Mouse (Mus musculus) limb, embryonic 14.5 days (tissue): ENCODE data around the gene Panx3. TPM values are rescaled to one million over a fixed set of nuclear protein-coding genes. Genes with fewer than 3 reads are reported as not detected.

Experiments used
- ATAC-seq: fragments of 200-750 bp; cut with Nextera tagmentation; 2 replicates; pipeline ENCODE4 v1.8.0; 2017; ENCODE audit warnings: low read depth, moderate number of reproducible peaks, moderate TSS enrichment; ENCODE audit not compliant: low FRiP score
- DNase-seq: peaks from one replicate; pipeline ENCODE4 v3.0.0-alpha.2; 2015; ENCODE audit warnings: low spot score
- H3K27ac ChIP-seq: fragments of 300-500 bp; sonication (generic); replicated peaks from 2 replicates; pipeline ENCODE4 v1.5.1; 2014; ENCODE audit warnings: low read depth, mild to moderate bottlenecking, low read length, moderate library complexity, mixed read lengths
- H3K27me3 ChIP-seq: fragments of 300-500 bp; sonication (generic); 2 replicates; pipeline ENCODE4 v1.6.1; 2014; ENCODE audit warnings: low read length, mixed read lengths; ENCODE audit not compliant: control insufficient read depth, insufficient read depth
- H3K36me3 ChIP-seq: fragments of 300-500 bp; sonication (generic); 2 replicates; pipeline ENCODE4 v1.6.1; 2014; ENCODE audit warnings: mild to moderate bottlenecking, low read length, moderate library complexity, mixed read lengths; ENCODE audit not compliant: control insufficient read depth, insufficient read depth
- H3K4me1 ChIP-seq: fragments of 300-500 bp; sonication (generic); 2 replicates; pipeline ENCODE4 v1.6.1; 2014; ENCODE audit warnings: antibody characterized with exemption, low read length, mixed read lengths; ENCODE audit not compliant: control insufficient read depth, insufficient read depth
- H3K4me2 ChIP-seq: fragments of 300-500 bp; sonication (generic); replicated peaks from 2 replicates; pipeline ENCODE4 v1.6.1; 2014; ENCODE audit warnings: low read depth, mild to moderate bottlenecking, low read length, moderate library complexity; ENCODE audit not compliant: severe bottlenecking
- H3K4me3 ChIP-seq: fragments of 300-500 bp; sonication (generic); replicated peaks from 2 replicates; pipeline ENCODE4 v1.5.1; 2014; ENCODE audit warnings: low read length
- H3K9ac ChIP-seq: fragments of 300-500 bp; sonication (generic); 2 replicates; pipeline ENCODE4 v1.6.1; 2014; ENCODE audit warnings: mild to moderate bottlenecking, low read depth, low read length, moderate library complexity; ENCODE audit not compliant: severe bottlenecking
- H3K9me3 ChIP-seq: fragments of 300-500 bp; sonication (generic); 2 replicates; pipeline ENCODE4 v1.6.1; 2016; ENCODE audit warnings: low read length; ENCODE audit not compliant: control insufficient read depth
- POLR2A ChIP-seq: fragments of 200-500 bp; IDR thresholded peaks from 2 replicates; pipeline ENCODE4 v1.8.0; 2012; ENCODE audit warnings: inconsistent platforms, mild to moderate bottlenecking, moderate library complexity, borderline replicate concordance; ENCODE audit not compliant: insufficient read depth, insufficient read length; ENCODE audit errors: extremely low read depth
- WGBS: fragments of 180-500 bp; shearing (Covaris S2); extraction: QIAGEN DNeasy Blood & Tissue Kit; methylation state at CpG from one replicate; pipeline ENCODE4 v1.1.7; 2014; 5-methylcytosine and 5-hydroxymethylcytosine counted together
- polyA plus RNA-seq, 2 experiments: library from polyadenylated mRNA; depleted of rRNA in 1 of 2; stranded (reverse) in 1 of 2; unstranded in 1 of 2; fragments of >200 nt; fragmentation: Nextera tagmentation in 1 of 2; extraction: Ambion mirVana in 1 of 2; gene quantifications; 2 replicates each; pipeline versions ENCODE4 v1.2.1 to v1.2.3; 2012 to 2014

Gene Panx3
- polyA plus RNA-seq, 2 experiments: 15.9 to 37.4 TPM

DNA sequence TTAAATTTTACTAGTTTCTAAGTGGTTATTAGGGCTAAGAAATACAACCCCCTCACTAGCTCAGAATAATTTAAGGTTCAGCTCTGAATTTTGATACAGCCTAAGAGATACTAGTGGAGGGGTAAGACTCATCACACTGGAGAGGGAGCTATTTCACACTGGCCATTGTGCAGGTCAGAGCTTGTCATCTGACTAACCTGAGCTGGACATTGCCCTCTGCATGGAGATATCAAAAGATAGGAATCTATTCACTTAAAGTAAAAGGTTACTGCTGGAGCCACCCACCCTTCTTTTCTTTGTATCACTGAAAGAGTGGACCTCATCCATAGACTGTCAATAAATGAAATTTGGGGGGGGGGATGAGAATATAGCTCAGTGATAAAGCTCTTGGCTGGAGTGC is 54.7 kb downstream of the Panx3 start:
- no peaks in the 10 kb centered on the region for H3K9me3 ChIP-seq
- peak overlapping the region; percentile 68; the same call in 1 of the 2 replicates for H3K4me2 ChIP-seq
- H3K36me3 ChIP-seq: no peaks in the 10 kb centered on the region
- no peak for TF ChIP-seq POLR2A
- DNase-seq (no peak), ATAC-seq (no peak)
- peak overlapping the region; percentile 57; the same call in 1 of the 2 replicates for H3K4me3 ChIP-seq
- H3K27me3 ChIP-seq: no peaks in the 10 kb centered on the region
- no peak overlapping the region for H3K27ac ChIP-seq
- peak overlapping the region; percentile 58; the same call in 1 of the 2 replicates for H3K9ac ChIP-seq
- H3K4me1 ChIP-seq: peaks cover 10% of the 10 kb centered on the region

DNA sequence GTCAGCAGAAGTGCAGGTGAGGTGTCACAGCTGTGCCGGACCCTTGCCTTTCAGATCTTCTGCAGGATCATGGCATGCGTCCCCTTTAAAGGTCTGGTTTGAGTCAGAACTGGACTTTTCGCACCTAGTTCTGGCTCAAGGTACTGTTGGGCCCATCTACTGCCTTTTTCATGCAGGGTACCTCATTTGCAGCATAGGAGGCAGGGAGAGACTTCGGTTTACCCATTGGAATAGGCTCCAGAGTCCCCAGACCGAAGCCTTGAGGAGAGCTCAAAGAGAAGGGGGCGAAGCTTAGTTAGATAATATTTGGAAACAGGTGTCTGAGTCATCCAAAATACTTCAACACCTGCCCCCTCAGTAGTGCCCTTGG is 55.1 kb downstream of the Panx3 start:
- H3K9ac ChIP-seq: peak overlapping the region; percentile 58
- peak overlapping the region; percentile 57 for H3K4me3 ChIP-seq
- no peak for TF ChIP-seq POLR2A
- no peak overlapping the region for H3K27ac ChIP-seq
- ATAC-seq: no peak; the same call in 1 of the 2 replicates
- WGBS: 24% methylated on average over 6 of the region's 6 CpGs
- H3K36me3 ChIP-seq: no peaks in the 10 kb centered on the region
- H3K27me3 ChIP-seq: no peaks in the 10 kb centered on the region
- DNase-seq: no peak
- H3K9me3 ChIP-seq: no peaks in the 10 kb centered on the region
- peak overlapping the region; percentile 68 for H3K4me2 ChIP-seq
- peaks cover 10% of the 10 kb centered on the region for H3K4me1 ChIP-seq

DNA sequence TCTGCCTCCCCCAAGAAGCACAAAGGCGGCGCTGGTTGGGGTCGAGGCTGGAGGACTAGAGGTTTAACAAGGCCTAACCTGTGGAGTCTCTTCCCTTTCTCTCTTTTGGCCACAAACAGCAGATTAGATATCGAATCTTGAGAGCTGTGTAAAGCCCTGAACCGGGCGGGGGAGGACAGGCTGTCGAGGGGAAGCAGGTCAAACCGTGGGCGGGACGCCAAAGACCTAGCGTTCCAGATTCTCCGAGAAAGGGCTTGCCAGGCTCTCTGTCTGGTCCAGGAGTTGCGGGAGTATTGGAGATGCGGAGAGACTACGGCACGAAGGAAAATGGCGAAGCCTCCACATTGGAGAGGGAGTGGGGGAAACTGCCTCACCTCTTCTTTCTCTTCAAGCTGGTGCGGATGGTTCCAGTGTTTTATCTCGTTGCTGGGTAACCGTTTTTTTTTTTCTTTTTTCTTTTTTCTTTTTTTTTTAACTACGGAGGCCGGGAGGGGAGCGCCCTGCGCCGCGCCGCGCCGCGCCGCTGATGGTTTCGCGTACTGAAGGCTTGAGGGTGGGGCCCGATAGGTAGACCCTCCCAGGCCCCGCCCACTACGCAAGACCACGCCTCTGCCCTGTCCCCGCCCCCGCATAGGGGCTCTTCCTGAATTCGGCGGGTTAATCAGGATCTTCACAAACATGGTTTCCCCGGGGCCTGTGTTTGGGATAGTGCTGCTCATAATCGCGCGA is 55.7 kb downstream of the Panx3 start, which contains the start of gene Spa17:
Gene Spa17, minus strand, starts transcription at position 541 of the 729 bp plus-strand sequence.
- Histone ChIP-seq H3K4me1 (peaks cover 10% of the 10 kb centered on the region), H3K4me3 (peak within 1 kb of the TSS; percentile 57), H3K27me3 (no peaks in the 10 kb centered on the region), H3K4me2 (peak within 1 kb of the TSS; percentile 68), H3K9me3 (no peaks in the 10 kb centered on the region), H3K27ac (no peak within 1 kb of the TSS; the same call in 1 of the 2 replicates), H3K9ac (peak within 1 kb of the TSS; percentile 67), H3K36me3 (no peaks in the 10 kb centered on the region)
- peak; percentile 96 for ATAC-seq
- DNase-seq: peak; percentile 93
- WGBS: under 1% methylated on average over 45 of the region's 45 CpGs
- TF ChIP-seq POLR2A: peak; percentile 42; the same call in 1 of the 2 replicates

Other genes starting within 250 kb of the Panx3 start
- gene Robo3, start 236.0 kb downstream of the Panx3 start, polyA plus RNA-seq (2012; rRNA removed): 0.39 and 0.87 TPM in 2 replicates
- gene Robo3, start 236.0 kb downstream of the Panx3 start, polyA plus RNA-seq (2014; fragmentation: Nextera tagmentation; extraction: Ambion mirVana): 0.07 and 0.21 TPM in 2 replicates
- 64.4 and 74.2 TPM in 2 replicates for gene Msantd2, start 179.9 kb downstream of the Panx3 start, polyA plus RNA-seq (2012; rRNA removed)
- gene Msantd2, start 179.9 kb downstream of the Panx3 start, polyA plus RNA-seq (2014; fragmentation: Nextera tagmentation; extraction: Ambion mirVana): 26.7 and 31.7 TPM in 2 replicates
- 34.7 and 35.4 TPM in 2 replicates for gene Esam, start 141.2 kb downstream of the Panx3 start, polyA plus RNA-seq (2012; rRNA removed)
- 44.1 and 48.3 TPM in 2 replicates for gene Esam, start 141.2 kb downstream of the Panx3 start, polyA plus RNA-seq (2014; fragmentation: Nextera tagmentation; extraction: Ambion mirVana)
- gene Vsig2, start 130.0 kb downstream of the Panx3 start, polyA plus RNA-seq (2012; rRNA removed): 4.8 and 5.2 TPM in 2 replicates
- gene Vsig2, start 130.0 kb downstream of the Panx3 start, polyA plus RNA-seq (2014; fragmentation: Nextera tagmentation; extraction: Ambion mirVana): 0.59 and 1.4 TPM in 2 replicates
- 17.7 and 26.1 TPM in 2 replicates for gene Nrgn, start 116.3 kb downstream of the Panx3 start, polyA plus RNA-seq (2012; rRNA removed)
- gene Nrgn, start 116.3 kb downstream of the Panx3 start, polyA plus RNA-seq (2014; fragmentation: Nextera tagmentation; extraction: Ambion mirVana): 12.3 and 17.2 TPM in 2 replicates
- gene Siae, start 113.5 kb downstream of the Panx3 start, polyA plus RNA-seq (2012; rRNA removed): 7.8 and 8.1 TPM in 2 replicates
- gene Siae, start 113.5 kb downstream of the Panx3 start, polyA plus RNA-seq (2014; fragmentation: Nextera tagmentation; extraction: Ambion mirVana): 9.4 and 12.0 TPM in 2 replicates
- gene Spa17, start 55.5 kb downstream of the Panx3 start, polyA plus RNA-seq (2012; rRNA removed): 1.8 and 2.5 TPM in 2 replicates
- 3.1 and 4.1 TPM in 2 replicates for gene Spa17, start 55.5 kb downstream of the Panx3 start, polyA plus RNA-seq (2014; fragmentation: Nextera tagmentation; extraction: Ambion mirVana)
- 110 and 122 TPM in 2 replicates for gene Tbrg1, start 11.9 kb downstream of the Panx3 start, polyA plus RNA-seq (2012; rRNA removed)
- 208 and 211 TPM in 2 replicates for gene Tbrg1, start 11.9 kb downstream of the Panx3 start, polyA plus RNA-seq (2014; fragmentation: Nextera tagmentation; extraction: Ambion mirVana)
- gene Olfr160, start 47.0 kb upstream of the Panx3 start, polyA plus RNA-seq (2012; rRNA removed): not detected in 2 replicates
- gene Olfr160, start 47.0 kb upstream of the Panx3 start, polyA plus RNA-seq (2014; fragmentation: Nextera tagmentation; extraction: Ambion mirVana): not detected in 2 replicates
- 0.15 and 0.24 TPM in 2 replicates for gene Olfr874, start 75.9 kb upstream of the Panx3 start, polyA plus RNA-seq (2012; rRNA removed)
- gene Olfr874, start 75.9 kb upstream of the Panx3 start, polyA plus RNA-seq (2014; fragmentation: Nextera tagmentation; extraction: Ambion mirVana): not detected in 2 replicates
- gene Olfr875, start 102.6 kb upstream of the Panx3 start, polyA plus RNA-seq (2012; rRNA removed): 0.14 and 0.27 TPM in 2 replicates
- gene Olfr875, start 102.6 kb upstream of the Panx3 start, polyA plus RNA-seq (2014; fragmentation: Nextera tagmentation; extraction: Ambion mirVana): not detected in 2 replicates
- gene Olfr876, start 133.8 kb upstream of the Panx3 start, polyA plus RNA-seq (2012; rRNA removed): not detected in 2 replicates
- gene Olfr876, start 133.8 kb upstream of the Panx3 start, polyA plus RNA-seq (2014; fragmentation: Nextera tagmentation; extraction: Ambion mirVana): not detected in 2 replicates
- not detected in 2 replicates for gene Olfr877, start 185.0 kb upstream of the Panx3 start, polyA plus RNA-seq (2012; rRNA removed)
- not detected in 2 replicates for gene Olfr877, start 185.0 kb upstream of the Panx3 start, polyA plus RNA-seq (2014; fragmentation: Nextera tagmentation; extraction: Ambion mirVana)
- gene Olfr145, start 227.5 kb upstream of the Panx3 start, polyA plus RNA-seq (2012; rRNA removed): not detected in 2 replicates
- gene Olfr145, start 227.5 kb upstream of the Panx3 start, polyA plus RNA-seq (2014; fragmentation: Nextera tagmentation; extraction: Ambion mirVana): not detected in 2 replicates
- gene Olfr878, start 248.6 kb upstream of the Panx3 start, polyA plus RNA-seq (2012; rRNA removed): not detected in 2 replicates
- gene Olfr878, start 248.6 kb upstream of the Panx3 start, polyA plus RNA-seq (2014; fragmentation: Nextera tagmentation; extraction: Ambion mirVana): not detected in 2 replicates